ENCODE assay signal across 16 mouse cellular contexts in the genomic region with DNA sequence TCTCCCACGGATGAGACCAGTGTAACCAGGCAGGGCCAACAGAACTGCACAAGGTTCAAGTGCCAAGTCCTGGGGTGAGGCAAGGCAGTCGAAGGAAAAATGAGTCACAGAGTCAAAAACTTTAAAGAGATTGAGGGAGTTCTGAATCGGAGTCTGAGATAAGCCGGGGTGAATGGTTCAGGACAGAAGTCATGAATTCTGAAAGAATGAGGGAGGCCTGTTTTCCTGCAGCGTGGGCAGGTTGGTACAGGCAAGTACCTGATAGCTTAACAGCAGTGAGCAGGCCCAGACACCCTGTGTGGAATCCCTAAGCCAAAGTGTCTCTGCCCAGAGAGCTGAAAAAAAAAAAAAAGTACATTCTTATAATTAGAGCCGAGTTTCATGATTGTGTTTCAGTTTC.
"Had no signal": no experiment of that assay in that cellular context is flagged by ENCODE, and none has a peak within 500 bp of the region (broad histone marks: within the 10 kb centered on the region; RNA-seq: fewer than 3 reads in every experiment).

No protein-coding gene starts in this region.

- H3K4me2 ChIP-seq: limb, embryonic 15.5 days; liver, embryonic 12.5 days; lung, embryonic 15.5 days; midbrain, embryonic 12.5 days; neural tube, embryonic 13.5 days had no signal

- H3K4me3 ChIP-seq: limb, embryonic 15.5 days; liver, embryonic 12.5 days; lung, embryonic 15.5 days; midbrain, embryonic 12.5 days; neural tube, embryonic 13.5 days had no signal

- H3K27me3 ChIP-seq: midbrain, embryonic 12.5 days; neural tube, embryonic 13.5 days had no signal

- ATAC-seq: liver, embryonic 12.5 days; midbrain, embryonic 16.5 days had no signal

- DNase-seq: kidney, adult 11 months; kidney, adult 9 months; kidney, postnatal 36 days; layer of hippocampus, adult 9-11 months; layer of hippocampus, postnatal 36 days; lung, postnatal 14 days; retina, postnatal 1 day; right cerebral cortex, postnatal 4 days; thymus, postnatal 36 days had no signal

- H3K9ac ChIP-seq: limb, embryonic 15.5 days; liver, embryonic 12.5 days; lung, embryonic 15.5 days; midbrain, embryonic 12.5 days; neural tube, embryonic 13.5 days had no signal

- H3K27ac ChIP-seq: kidney, postnatal 0 days; limb, embryonic 15.5 days; liver, embryonic 12.5 days; lung, embryonic 15.5 days; midbrain, embryonic 12.5 days; neural tube, embryonic 13.5 days had no signal

- H3K36me3 ChIP-seq: limb, embryonic 15.5 days; liver, embryonic 12.5 days; lung, embryonic 15.5 days; midbrain, embryonic 12.5 days; neural tube, embryonic 13.5 days had no signal

- H3K4me1 ChIP-seq: limb, embryonic 15.5 days; liver, embryonic 12.5 days; lung, embryonic 15.5 days; midbrain, embryonic 12.5 days; neural tube, embryonic 13.5 days had no signal

- H3K9me3 ChIP-seq: limb, embryonic 15.5 days; liver, embryonic 12.5 days; lung, embryonic 15.5 days; midbrain, embryonic 12.5 days; neural tube, embryonic 13.5 days had no signal
